Mouse (Mus musculus): ENCODE results near the gene Slc12a8. TPM values are rescaled to one million over a fixed set of nuclear protein-coding genes. Genes with fewer than 3 reads are reported as not detected.

The Slc12a8 gene
- total and polyA plus RNA-seq, 3 experiments, result 0.49 TPM; not detected in 2

- Histone ChIP-seq H3K36me3 (replicated peaks) (no peaks in the 10 kb centered on the region), H3K4me1 (ENCODE audit: insufficient read depth, low read depth, low read length) (no peaks in the 10 kb centered on the region), H3K9me3 (replicated peaks) (no peaks in the 10 kb centered on the region), H3K27me3 (ENCODE audit: insufficient read depth, low read length) (peaks cover 41% of the 10 kb centered on the region), H3K4me3 (ENCODE audit: low read depth, low read length) (no peak overlapping the region)
- ATAC-seq (ENCODE audit: extremely low read depth, insufficient number of reproducible peaks, low FRiP score, poor library complexity, severe bottlenecking) (no peak), DNase-seq (ENCODE audit: low spot score) (no peak)
- TF ChIP-seq GATA1 (IDR thresholded peaks at IDR 0.05; ENCODE audit: borderline replicate concordance, low read length) (no peak), TAL1 (conservative IDR thresholded peaks at IDR 0.05; ENCODE audit: low read depth, low read length) (no peak), CTCF (IDR thresholded peaks at IDR 0.05; ENCODE audit: low read depth, low read length) (no peak), GATA2 (IDR thresholded peaks at IDR 0.05; ENCODE audit: borderline replicate concordance, low read depth, low read length) (no peak), POLR2AphosphoS5 (IDR thresholded peaks at IDR 0.05; ENCODE audit: insufficient replicate concordance, low read depth, low read length) (no peak)
Observed at GRCm38 (mm10) chr16:33610466-33610865, 93.3 kb downstream of the Slc12a8 start.

GRCm38 (mm10) chr16:33611291-33611690 lies 94.2 kb downstream of the Slc12a8 start:
- ATAC-seq (ENCODE audit: extremely low read depth, insufficient number of reproducible peaks, low FRiP score, poor library complexity, severe bottlenecking) (no peak), DNase-seq (ENCODE audit: low spot score) (no peak)
- H3K9me3 ChIP-seq (replicated peaks), result no peaks in the 10 kb centered on the region
- no peak for TF ChIP-seq GATA2 (IDR thresholded peaks at IDR 0.05; ENCODE audit: borderline replicate concordance, low read depth, low read length)
- TF ChIP-seq POLR2AphosphoS5 (IDR thresholded peaks at IDR 0.05; ENCODE audit: insufficient replicate concordance, low read depth, low read length), result no peak
- no peak for TF ChIP-seq TAL1 (conservative IDR thresholded peaks at IDR 0.05; ENCODE audit: low read depth, low read length)
- no peak for TF ChIP-seq GATA1 (IDR thresholded peaks at IDR 0.05; ENCODE audit: borderline replicate concordance, low read length)
- no peak for TF ChIP-seq CTCF (IDR thresholded peaks at IDR 0.05; ENCODE audit: low read depth, low read length)
- no peaks in the 10 kb centered on the region for H3K4me1 ChIP-seq (ENCODE audit: insufficient read depth, low read depth, low read length)
- peaks cover 34% of the 10 kb centered on the region for H3K27me3 ChIP-seq (ENCODE audit: insufficient read depth, low read length)
- H3K4me3 ChIP-seq (ENCODE audit: low read depth, low read length), result no peak overlapping the region
- no peaks in the 10 kb centered on the region for H3K36me3 ChIP-seq (replicated peaks)

- Histone ChIP-seq H3K9me3 (replicated peaks) (no peaks in the 10 kb centered on the region), H3K36me3 (replicated peaks) (no peaks in the 10 kb centered on the region), H3K27me3 (ENCODE audit: insufficient read depth, low read length) (peaks cover 33% of the 10 kb centered on the region), H3K4me1 (ENCODE audit: insufficient read depth, low read depth, low read length) (no peaks in the 10 kb centered on the region), H3K4me3 (ENCODE audit: low read depth, low read length) (no peak overlapping the region)
- no peak for DNase-seq (ENCODE audit: low spot score)
- ATAC-seq (ENCODE audit: extremely low read depth, insufficient number of reproducible peaks, low FRiP score, poor library complexity, severe bottlenecking), result no peak
- TF ChIP-seq GATA1 (IDR thresholded peaks at IDR 0.05; ENCODE audit: borderline replicate concordance, low read length), result no peak
- no peak for TF ChIP-seq GATA2 (IDR thresholded peaks at IDR 0.05; ENCODE audit: borderline replicate concordance, low read depth, low read length)
- no peak for TF ChIP-seq TAL1 (conservative IDR thresholded peaks at IDR 0.05; ENCODE audit: low read depth, low read length)
- no peak for TF ChIP-seq POLR2AphosphoS5 (IDR thresholded peaks at IDR 0.05; ENCODE audit: insufficient replicate concordance, low read depth, low read length)
- no peak for TF ChIP-seq CTCF (IDR thresholded peaks at IDR 0.05; ENCODE audit: low read depth, low read length)
Observed at GRCm38 (mm10) chr16:33612056-33612770, 95.1 kb downstream of the Slc12a8 start.

- Histone ChIP-seq H3K4me1 (ENCODE audit: insufficient read depth, low read depth, low read length) (no peaks in the 10 kb centered on the region), H3K36me3 (replicated peaks) (no peaks in the 10 kb centered on the region), H3K27me3 (ENCODE audit: insufficient read depth, low read length) (peaks cover 18% of the 10 kb centered on the region), H3K4me3 (ENCODE audit: low read depth, low read length) (no peak overlapping the region), H3K9me3 (replicated peaks) (0 out of 2 replicates have a peak, but pooled peaks cover 3% of the 10 kb centered on the region)
- no peak for DNase-seq (ENCODE audit: low spot score)
- TF ChIP-seq POLR2AphosphoS5 (IDR thresholded peaks at IDR 0.05; ENCODE audit: insufficient replicate concordance, low read depth, low read length), result no peak
- no peak for TF ChIP-seq GATA1 (IDR thresholded peaks at IDR 0.05; ENCODE audit: borderline replicate concordance, low read length)
- no peak for TF ChIP-seq CTCF (IDR thresholded peaks at IDR 0.05; ENCODE audit: low read depth, low read length)
- TF ChIP-seq TAL1 (conservative IDR thresholded peaks at IDR 0.05; ENCODE audit: low read depth, low read length), result no peak
- no peak for TF ChIP-seq GATA2 (IDR thresholded peaks at IDR 0.05; ENCODE audit: borderline replicate concordance, low read depth, low read length)
- no peak for ATAC-seq (ENCODE audit: extremely low read depth, insufficient number of reproducible peaks, low FRiP score, poor library complexity, severe bottlenecking)
Observed at GRCm38 (mm10) chr16:33615986-33616385, 98.9 kb downstream of the Slc12a8 start.

- no peak for ATAC-seq (ENCODE audit: extremely low read depth, insufficient number of reproducible peaks, low FRiP score, poor library complexity, severe bottlenecking)
- 0 out of 2 replicates have a peak, but pooled peaks cover 3% of the 10 kb centered on the region for H3K9me3 ChIP-seq (replicated peaks)
- no peak for DNase-seq (ENCODE audit: low spot score)
- TF ChIP-seq POLR2AphosphoS5 (IDR thresholded peaks at IDR 0.05; ENCODE audit: insufficient replicate concordance, low read depth, low read length), result no peak
- TF ChIP-seq TAL1 (conservative IDR thresholded peaks at IDR 0.05; ENCODE audit: low read depth, low read length), result no peak
- no peak for TF ChIP-seq GATA1 (IDR thresholded peaks at IDR 0.05; ENCODE audit: borderline replicate concordance, low read length)
- TF ChIP-seq CTCF (IDR thresholded peaks at IDR 0.05; ENCODE audit: low read depth, low read length), result no peak
- TF ChIP-seq GATA2 (IDR thresholded peaks at IDR 0.05; ENCODE audit: borderline replicate concordance, low read depth, low read length), result no peak
- no peak overlapping the region for H3K4me3 ChIP-seq (ENCODE audit: low read depth, low read length)
- H3K36me3 ChIP-seq (replicated peaks), result no peaks in the 10 kb centered on the region
- H3K27me3 ChIP-seq (ENCODE audit: insufficient read depth, low read length), result peaks cover 15% of the 10 kb centered on the region
- H3K4me1 ChIP-seq (ENCODE audit: insufficient read depth, low read depth, low read length), result no peaks in the 10 kb centered on the region
Observed at GRCm38 (mm10) chr16:33621836-33622235, 104.7 kb downstream of the Slc12a8 start.

DNA sequence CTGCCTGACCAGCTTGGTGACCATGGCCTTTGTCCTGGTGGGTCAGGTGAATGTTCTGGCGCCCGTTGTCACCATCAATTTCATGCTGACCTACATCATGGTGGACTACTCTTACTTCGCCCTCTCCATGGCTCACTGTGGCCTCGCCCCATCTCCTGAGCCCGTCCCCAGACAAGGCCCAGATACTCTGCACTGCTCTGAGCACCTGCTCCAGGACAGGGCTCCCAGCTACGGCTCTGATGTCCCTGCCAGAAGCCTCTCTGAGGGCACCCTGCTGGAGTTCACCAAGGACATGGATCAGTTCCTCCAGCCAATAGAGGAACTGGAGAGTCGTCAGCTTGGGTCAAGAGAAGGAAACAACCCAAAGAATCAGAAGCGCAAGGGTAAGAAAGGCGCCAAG lies 107.5 kb downstream of the Slc12a8 start:
- no peak for DNase-seq (ENCODE audit: low spot score)
- Histone ChIP-seq H3K9me3 (replicated peaks) (0 out of 2 replicates have a peak, but pooled peaks cover 2% of the 10 kb centered on the region), H3K27me3 (ENCODE audit: insufficient read depth, low read length) (peaks cover 10% of the 10 kb centered on the region), H3K4me1 (ENCODE audit: insufficient read depth, low read depth, low read length) (no peaks in the 10 kb centered on the region), H3K4me3 (ENCODE audit: low read depth, low read length) (no peak overlapping the region), H3K36me3 (replicated peaks) (no peaks in the 10 kb centered on the region)
- no peak for TF ChIP-seq TAL1 (conservative IDR thresholded peaks at IDR 0.05; ENCODE audit: low read depth, low read length)
- TF ChIP-seq CTCF (IDR thresholded peaks at IDR 0.05; ENCODE audit: low read depth, low read length), result no peak
- TF ChIP-seq GATA1 (IDR thresholded peaks at IDR 0.05; ENCODE audit: borderline replicate concordance, low read length), result no peak
- TF ChIP-seq GATA2 (IDR thresholded peaks at IDR 0.05; ENCODE audit: borderline replicate concordance, low read depth, low read length), result no peak
- no peak for TF ChIP-seq POLR2AphosphoS5 (IDR thresholded peaks at IDR 0.05; ENCODE audit: insufficient replicate concordance, low read depth, low read length)
- no peak for ATAC-seq (ENCODE audit: extremely low read depth, insufficient number of reproducible peaks, low FRiP score, poor library complexity, severe bottlenecking)
